Mouse (Mus musculus) CH12.LX (cell line): ENCODE measurements around the gene Ppm1l. TPM values are rescaled to one million over a fixed set of nuclear protein-coding genes. Genes with fewer than 3 reads are reported as not detected.

Experiments used
- DNase-seq: peaks from one replicate; pipeline ENCODE4 v3.0.0-alpha.2; 2013; ENCODE audit errors: extremely low read depth
- H3K27ac ChIP-seq: 2 replicates; pipeline ENCODE4 v1.5.1; 2012; ENCODE audit warnings: low read depth, mild to moderate bottlenecking, control low read depth, moderate library complexity; ENCODE audit not compliant: insufficient read depth
- H3K27me3 ChIP-seq: replicated peaks from 2 replicates; pipeline ENCODE3; 2012; ENCODE audit warnings: inconsistent platforms
- H3K36me3 ChIP-seq, 2 experiments: replicated peaks in 1 of 2; 2 replicates each; pipeline versions ENCODE3 to v1.6.1; 2012; ENCODE audit warnings: inconsistent platforms in 1 of 2, low read length in 1 of 2, mild to moderate bottlenecking in 1 of 2, mixed read lengths in 1 of 2, moderate library complexity in 1 of 2; ENCODE audit not compliant: control insufficient read depth in 1 of 2, insufficient read depth in 1 of 2
- H3K4me1 ChIP-seq, 2 experiments: 2 replicates each; pipeline ENCODE4 v1.6.1; 2012; ENCODE audit warnings: inconsistent platforms in 1 of 2, moderate library complexity in 1 of 2; ENCODE audit not compliant: insufficient read depth in 2 of 2, control insufficient read depth in 1 of 2
- H3K4me2 ChIP-seq: 2 replicates; pipeline ENCODE4 v1.6.1; 2012; ENCODE audit warnings: low read depth, mild to moderate bottlenecking, control low read depth; ENCODE audit not compliant: poor library complexity, insufficient read depth, severe bottlenecking
- H3K4me3 ChIP-seq, 3 experiments: fragments of 150-350 bp in 1 of 3; sonication (generic) in 1 of 3; replicated peaks in 1 of 3; 2 replicates each; pipeline versions ENCODE3 to v1.5.1; 2011 to 2012; ENCODE audit warnings: low read depth in 2 of 3, low read length in 2 of 3, mild to moderate bottlenecking in 2 of 3, moderate library complexity in 2 of 3, control low read depth in 1 of 3, improper control_type of control experiment in 1 of 3, inconsistent platforms in 1 of 3, mixed read lengths in 1 of 3; ENCODE audit not compliant: poor library complexity in 1 of 3
- H3K79me2 ChIP-seq: replicated peaks from 2 replicates; pipeline ENCODE4 v1.6.1; 2012; ENCODE audit warnings: mild to moderate bottlenecking, moderate library complexity; ENCODE audit not compliant: control insufficient read depth, poor library complexity, insufficient read depth, severe bottlenecking; ENCODE audit errors: extremely low read depth
- H3K9ac ChIP-seq: 2 replicates; pipeline ENCODE4 v1.6.1; 2012; ENCODE audit warnings: low read depth, mild to moderate bottlenecking, control low read depth, moderate library complexity; ENCODE audit not compliant: insufficient read depth
- H3K9me3 ChIP-seq: replicated peaks from 2 replicates; pipeline ENCODE3; 2012; ENCODE audit warnings: low read length, inconsistent platforms, mixed read lengths
- BHLHE40 ChIP-seq: IDR thresholded peaks from 2 replicates; pipeline ENCODE4 v1.6.1; 2011; ENCODE audit warnings: mild to moderate bottlenecking, low read depth, low read length, improper control_type of control experiment
- CHD1 ChIP-seq: IDR thresholded peaks from 2 replicates; pipeline ENCODE4 v1.6.1; 2012; ENCODE audit warnings: low read depth, low read length, improper control_type of control experiment, inconsistent platforms
- CHD2 ChIP-seq: IDR thresholded peaks from 2 replicates; pipeline ENCODE4 v1.6.1; 2011; ENCODE audit warnings: low read length, improper control_type of control experiment
- CTCF ChIP-seq, 2 experiments: IDR thresholded peaks in 1 of 2; conservative IDR thresholded peaks in 1 of 2; 2 replicates each; pipeline ENCODE4 v1.5.1; 2011 to 2012; ENCODE audit warnings: low read depth in 2 of 2, low read length in 2 of 2, improper control_type of control experiment in 1 of 2, inconsistent platforms in 1 of 2, mild to moderate bottlenecking in 1 of 2, moderate library complexity in 1 of 2
- ETS1 ChIP-seq: conservative IDR thresholded peaks from 2 replicates; pipeline ENCODE4 v1.6.1; 2012; ENCODE audit warnings: low read depth, mild to moderate bottlenecking, inconsistent platforms, low read length, improper control_type of control experiment, moderate library complexity
- GABPA ChIP-seq: IDR thresholded peaks from 2 replicates; pipeline ENCODE4 v1.6.1; 2012; ENCODE audit warnings: low read depth, low read length, improper control_type of control experiment, inconsistent platforms; ENCODE audit not compliant: insufficient replicate concordance
- IRF4 ChIP-seq: IDR thresholded peaks from 2 replicates; pipeline ENCODE4 v1.6.1; 2014; ENCODE audit warnings: low read depth, mild to moderate bottlenecking, inconsistent platforms, low read length, improper control_type of control experiment
- KAT2A ChIP-seq: IDR thresholded peaks from 2 replicates; pipeline ENCODE4 v1.6.1; 2012; ENCODE audit warnings: low read length, improper control_type of control experiment, inconsistent platforms; ENCODE audit not compliant: insufficient replicate concordance
- MAZ ChIP-seq: IDR thresholded peaks from 2 replicates; pipeline ENCODE4 v1.6.1; 2012; ENCODE audit warnings: low read depth, mild to moderate bottlenecking, inconsistent platforms, low read length, improper control_type of control experiment, moderate library complexity
- MEF2A ChIP-seq: IDR thresholded peaks from 2 replicates; pipeline ENCODE4 v1.6.1; 2014; ENCODE audit warnings: low read depth, mild to moderate bottlenecking, inconsistent platforms, low read length, improper control_type of control experiment, borderline replicate concordance
- NRF1 ChIP-seq: IDR thresholded peaks from 2 replicates; pipeline ENCODE4 v1.6.1; 2014; ENCODE audit warnings: low read depth, mild to moderate bottlenecking, inconsistent platforms, low read length, improper control_type of control experiment, moderate library complexity
- POLR2AphosphoS2 ChIP-seq: IDR thresholded peaks from 2 replicates; pipeline ENCODE4 v1.6.1; 2011; ENCODE audit warnings: low read depth, low read length, improper control_type of control experiment
- RAD21 ChIP-seq: IDR thresholded peaks from 2 replicates; pipeline ENCODE4 v1.6.1; 2011; ENCODE audit warnings: low read depth, mild to moderate bottlenecking, low read length, improper control_type of control experiment, moderate library complexity
- RCOR1 ChIP-seq: conservative IDR thresholded peaks from 2 replicates; pipeline ENCODE4 v1.6.1; 2012; ENCODE audit warnings: low read depth, mild to moderate bottlenecking, inconsistent platforms, low read length, improper control_type of control experiment
- SIN3A ChIP-seq: IDR thresholded peaks from 2 replicates; pipeline ENCODE4 v1.6.1; 2012; ENCODE audit warnings: low read length, improper control_type of control experiment, inconsistent platforms
- SMC3 ChIP-seq: IDR thresholded peaks from 2 replicates; pipeline ENCODE4 v1.6.1; 2011; ENCODE audit warnings: low read depth, low read length, improper control_type of control experiment
- ZC3H11A ChIP-seq: IDR thresholded peaks from 2 replicates; pipeline ENCODE4 v1.6.1; 2012; ENCODE audit warnings: low read depth, mild to moderate bottlenecking, inconsistent platforms, low read length, improper control_type of control experiment
- dilution Hi-C: fragments of 300-500 bp; cut with MboI; formaldehyde crosslinking; loops from 2 replicates; pipeline ENCODE4 v1.14.3; 2020; ENCODE audit warnings: low sequenced_read_pairs; ENCODE audit not compliant: extremely low pct_unique_long_range_greater_than_20kb, extremely low pct_ligation_motif_present
- in situ Hi-C: fragments of 300-500 bp; cut with MboI; formaldehyde crosslinking; loops from 3 replicates; pipeline ENCODE4 v1.14.3; 2019; ENCODE audit warnings: low sequenced_read_pairs, low pct_ligation_motif_present, low pct_unique_long_range_greater_than_20kb, mixed read lengths
- polyA plus RNA-seq: library from polyadenylated mRNA; unstranded; fragments of >175 nt; gene quantifications from 2 replicates; pipeline ENCODE4 v1.2.1, GENCODE M21; 2012; ENCODE audit warnings: low read depth; ENCODE audit not compliant: insufficient read length
- total RNA-seq, 2 experiments: library from RNA; depleted of rRNA; stranded (reverse); fragments of 300-350 nt in 1 of 2; fragments of >200 nt in 1 of 2; gene quantifications; 2 replicates each; pipeline ENCODE4 v1.2.3; 2012 to 2014

The Ppm1l gene
- total and polyA plus RNA-seq, 3 experiments = 0.68 to 2.4 (median 1.7) TPM

DNA sequence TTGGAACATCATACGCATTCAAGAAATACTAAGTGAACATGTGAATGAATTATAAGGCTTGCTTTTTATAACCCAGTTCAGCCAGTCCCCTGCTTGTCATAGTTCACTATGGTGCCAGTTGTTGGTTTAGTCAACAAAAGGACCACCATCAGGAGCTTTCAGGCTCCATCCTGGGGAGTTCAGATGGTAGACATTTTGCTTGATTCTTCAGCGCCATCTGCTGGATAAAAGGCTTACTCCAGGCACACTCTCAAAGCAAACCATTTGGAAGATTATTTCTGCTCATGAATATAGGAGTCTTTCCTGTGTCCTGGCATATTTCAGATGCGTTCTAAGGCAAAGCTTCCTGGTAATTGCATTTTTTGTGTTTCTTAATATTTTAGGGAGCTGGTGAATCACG is 165.2 kb downstream of the Ppm1l start:
- H3K27ac ChIP-seq = no peak overlapping the region
- H3K4me1 ChIP-seq = peaks cover 0 to under 1% of the 10 kb centered on the region in 2 experiments; a peak in 1 of 4 replicates
- no peaks in the 10 kb centered on the region for H3K27me3 ChIP-seq
- dilution Hi-C loops = no loop called here
- H3K4me2 ChIP-seq = no peak overlapping the region
- H3K9ac ChIP-seq = no peak overlapping the region
- peak; percentile 66 to 85 for TF ChIP-seq CTCF (conservative IDR thresholded peaks at IDR 0.05 in 1 of 2, IDR thresholded peaks at IDR 0.05 in 1 of 2; ENCODE audit: low read depth in 2 of 2, low read length in 2 of 2)
- TF ChIP-seq ETS1 = no peak
- TF ChIP-seq RAD21 = peak; percentile 85
- peak; percentile 88 for TF ChIP-seq SMC3
- in situ Hi-C loops = loop anchor here (10.0 kb wide), 2 partner anchors 223 to 227 kb away; no protein-coding TSS in a partner anchor
- peak; percentile 65 for DNase-seq
- H3K36me3 ChIP-seq = no peaks in the 10 kb centered on the region
- no peaks in the 10 kb centered on the region for H3K79me2 ChIP-seq
- H3K4me3 ChIP-seq = no peak overlapping the region
- no peaks in the 10 kb centered on the region for H3K9me3 ChIP-seq

GRCm38 (mm10) chr3:69484006-69484574 is 167.4 kb downstream of the Ppm1l start:
- no peak for DNase-seq
- in situ Hi-C loops = loop anchor here (10.0 kb wide), 2 partner anchors 221 to 229 kb away; no protein-coding TSS in a partner anchor
- no peak overlapping the region for H3K4me2 ChIP-seq
- H3K27ac ChIP-seq = no peak overlapping the region
- no peaks in the 10 kb centered on the region for H3K79me2 ChIP-seq
- H3K9ac ChIP-seq = no peak overlapping the region
- no peaks in the 10 kb centered on the region for H3K27me3 ChIP-seq
- TF ChIP-seq KAT2A (no peak), RAD21 (no peak), IRF4 (no peak), BHLHE40 (no peak), CHD1 (no peak), ETS1 (no peak), ZC3H11A (no peak)
- TF ChIP-seq, all 38 proteins: peak for 0
- dilution Hi-C loops = no loop called here
- Histone ChIP-seq H3K36me3 (no peaks in the 10 kb centered on the region), H3K9me3 (no peaks in the 10 kb centered on the region), H3K4me1 (peaks cover 4 to 23% of the 10 kb centered on the region in 2 experiments; a peak in 3 of 4 replicates), H3K4me3 (no peak overlapping the region)

- Histone ChIP-seq H3K9me3 (no peaks in the 10 kb centered on the region), H3K36me3 (no peaks in the 10 kb centered on the region), H3K9ac (no peak overlapping the region), H3K4me3 (no peak overlapping the region), H3K27me3 (no peaks in the 10 kb centered on the region), H3K4me1 (peaks cover 4 to 27% of the 10 kb centered on the region in 2 experiments; a peak in 3 of 4 replicates), H3K4me2 (no peak overlapping the region), H3K27ac (no peak overlapping the region), H3K79me2 (no peaks in the 10 kb centered on the region)
- DNase-seq = no peak
- TF ChIP-seq RCOR1 = no peak
- no peak for TF ChIP-seq GABPA
- TF ChIP-seq CHD2 = no peak
- TF ChIP-seq MEF2A = no peak
- TF ChIP-seq NRF1 = no peak
- no peak for TF ChIP-seq MAZ
- TF ChIP-seq POLR2AphosphoS2 = no peak
- no peak for TF ChIP-seq SMC3
- TF ChIP-seq SIN3A = no peak
- in situ Hi-C loops (loop anchor here (10.0 kb wide), 2 partner anchors 220 to 230 kb away; no protein-coding TSS in a partner anchor), dilution Hi-C loops (no loop called here)
These were observed 167.9 kb downstream of the Ppm1l start for GRCm38 (mm10) chr3:69484582-69484981.
